Mouse (Mus musculus) ES-E14 (cell line): ENCODE data around the gene Dzip1. TPM values are rescaled to one million over a fixed set of nuclear protein-coding genes. Genes with fewer than 3 reads are reported as not detected.

Source experiments
- DNase-seq: peaks from one replicate; pipeline ENCODE4 v3.0.0-alpha.2; 2013; ENCODE audit warnings: low read depth, low spot score
- H3K27ac ChIP-seq: 2 replicates; pipeline ENCODE4 v1.5.1; 2012; ENCODE audit warnings: low read depth, mild to moderate bottlenecking, low read length, moderate library complexity, mixed read lengths; ENCODE audit not compliant: poor library complexity, insufficient read depth, severe bottlenecking
- H3K36me3 ChIP-seq: 2 replicates; pipeline ENCODE4 v1.6.1; 2012; ENCODE audit warnings: mild to moderate bottlenecking, low read length, moderate library complexity, mixed read lengths; ENCODE audit not compliant: control insufficient read depth, poor library complexity, insufficient read depth, severe bottlenecking
- H3K4me1 ChIP-seq, 2 experiments: fragments of 150-350 bp in 1 of 2; sonication (generic) in 1 of 2; 2 replicates each; pipeline ENCODE4 v1.6.1; 2012; ENCODE audit warnings: low read length in 2 of 2, mild to moderate bottlenecking in 1 of 2, mixed read lengths in 1 of 2; ENCODE audit not compliant: control insufficient read depth in 2 of 2, insufficient read depth in 2 of 2, poor library complexity in 1 of 2
- H3K4me3 ChIP-seq, 2 experiments: fragments of 150-350 bp in 1 of 2; sonication (generic) in 1 of 2; 2 replicates each; pipeline ENCODE4 v1.5.1; 2012; ENCODE audit warnings: low read length in 2 of 2, low read depth in 1 of 2, mild to moderate bottlenecking in 1 of 2, mixed read lengths in 1 of 2; ENCODE audit not compliant: insufficient read depth in 1 of 2, poor library complexity in 1 of 2, severe bottlenecking in 1 of 2
- H3K9ac ChIP-seq: 2 replicates; pipeline ENCODE4 v1.6.1; 2012; ENCODE audit warnings: low read depth, mild to moderate bottlenecking, low read length, mixed read lengths; ENCODE audit not compliant: poor library complexity, insufficient read depth, severe bottlenecking
- H3K9me3 ChIP-seq: fragments of 150-350 bp; sonication (generic); 2 replicates; pipeline ENCODE4 v1.6.1; 2012; ENCODE audit warnings: low read depth, mild to moderate bottlenecking, low read length; ENCODE audit not compliant: control insufficient read depth, insufficient read depth
- CHD2 ChIP-seq: IDR thresholded peaks from 2 replicates; pipeline ENCODE4 v1.6.1; 2014; ENCODE audit warnings: mild to moderate bottlenecking, low read depth, low read length, inconsistent platforms
- HCFC1 ChIP-seq: IDR thresholded peaks from 2 replicates; pipeline ENCODE4 v1.6.1; 2012; ENCODE audit warnings: low read length, inconsistent platforms, borderline replicate concordance; ENCODE audit not compliant: insufficient read depth
- MAFK ChIP-seq: IDR thresholded peaks from 2 replicates; pipeline ENCODE4 v1.6.1; 2014; ENCODE audit warnings: mild to moderate bottlenecking, low read depth, low read length, inconsistent platforms; ENCODE audit not compliant: insufficient read depth
- ZC3H11A ChIP-seq: IDR thresholded peaks from 2 replicates; pipeline ENCODE4 v1.6.1; 2012; ENCODE audit warnings: low read depth, mild to moderate bottlenecking, inconsistent platforms, low read length, borderline replicate concordance
- ZNF384 ChIP-seq: IDR thresholded peaks from 2 replicates; pipeline ENCODE4 v1.6.1; 2012; ENCODE audit warnings: low read depth, low read length, inconsistent platforms
- in situ Hi-C, 2 experiments: fragments of 600-800 bp; cut with MboI; formaldehyde crosslinking; loops; one replicate each; pipeline ENCODE4 v1.15.1; 2025; ENCODE audit warnings: low sequenced_read_pairs in 2 of 2, inconsistent platforms in 1 of 2; ENCODE audit not compliant: unreplicated experiment in 2 of 2
- total RNA-seq: library from RNA; depleted of rRNA; stranded (reverse); fragments of 300-350 nt; gene quantifications from 2 replicates; pipeline ENCODE4 v1.2.3, GENCODE M21; 2012

Dzip1 gene
- total RNA-seq, 1 experiment = 6.8 TPM

DNA sequence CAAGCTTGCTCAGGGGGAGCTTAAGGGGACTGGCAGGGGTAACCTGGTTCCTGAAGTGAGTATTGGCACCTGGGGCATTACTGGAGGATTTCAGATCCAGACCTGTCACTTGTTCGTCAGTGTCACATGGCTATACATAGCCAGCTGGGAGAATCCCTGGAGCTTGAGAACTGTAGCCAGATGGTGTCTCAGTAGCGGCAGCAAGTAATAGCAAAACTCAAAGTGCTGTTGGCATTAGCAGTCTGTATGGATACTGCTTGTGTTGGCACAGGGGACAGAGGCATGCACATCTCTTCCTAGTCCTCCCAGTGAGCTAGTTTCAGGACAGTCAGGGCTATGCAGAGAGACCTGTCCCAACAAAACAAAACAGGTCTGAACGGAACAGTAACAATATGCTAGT lies 32.8 kb upstream of the Dzip1 start:
- DNase-seq = no peak
- H3K36me3 ChIP-seq = peaks cover 8% of the 10 kb centered on the region

DNA sequence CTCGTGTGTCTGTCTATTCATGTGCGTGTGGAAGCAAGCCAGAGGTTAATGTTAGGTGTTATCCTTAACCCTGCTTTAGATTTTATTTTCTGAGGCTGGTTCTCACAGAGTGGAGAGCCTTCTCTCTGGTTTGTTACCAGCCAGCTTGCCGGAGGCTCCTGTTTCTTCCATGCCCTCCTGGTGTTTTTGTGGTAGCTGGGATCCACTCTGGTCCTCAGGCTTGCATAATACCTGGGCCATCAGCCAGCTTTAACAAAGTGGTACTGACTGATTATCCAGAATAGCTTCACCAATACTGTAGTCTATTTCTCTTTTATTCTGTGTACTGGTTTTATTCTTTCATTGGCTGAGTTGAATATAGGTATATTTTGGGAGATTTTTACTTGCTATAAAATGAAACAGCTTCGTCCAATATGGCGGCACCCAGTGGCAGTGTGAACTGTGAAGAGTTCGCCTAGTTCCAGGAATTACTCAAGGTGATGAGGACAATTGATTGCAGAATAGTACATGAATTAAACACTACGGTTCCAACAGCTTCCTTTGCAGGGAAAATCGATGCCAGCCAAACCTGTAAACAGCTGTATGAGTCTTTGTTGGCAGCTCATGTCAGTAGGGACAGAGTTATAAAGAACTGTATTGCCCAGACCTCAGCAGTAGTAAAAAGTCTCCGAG lies 26.8 kb upstream of the Dzip1 start:
- TF ChIP-seq ZC3H11A (no peak), CHD2 (no peak), MAFK (no peak), ZNF384 (no peak)
- no peaks in the 10 kb centered on the region; the same call in 1 of the 2 replicates for H3K36me3 ChIP-seq
- no peak overlapping the region for H3K4me3 ChIP-seq
- 0 out of 4 replicates have a peak, but pooled peaks cover 0 to 2% of the 10 kb centered on the region in 2 experiments for H3K4me1 ChIP-seq
- H3K27ac ChIP-seq = no peak overlapping the region
- no peak for DNase-seq
- H3K9me3 ChIP-seq = no peaks in the 10 kb centered on the region
- in situ Hi-C loops = no loop called here
- H3K9ac ChIP-seq = no peak overlapping the region

More for the DNA sequence above, 32.8 kb upstream of the Dzip1 start:
- no peaks in the 10 kb centered on the region for H3K4me1 ChIP-seq
- H3K4me3 ChIP-seq = no peak overlapping the region
- no peaks in the 10 kb centered on the region for H3K9me3 ChIP-seq
- in situ Hi-C loops = no loop called here
- TF ChIP-seq HCFC1 (no peak), ZC3H11A (no peak), CHD2 (no peak), MAFK (no peak), ZNF384 (no peak)
- H3K9ac ChIP-seq = no peak overlapping the region
- H3K27ac ChIP-seq = no peak overlapping the region

DNA sequence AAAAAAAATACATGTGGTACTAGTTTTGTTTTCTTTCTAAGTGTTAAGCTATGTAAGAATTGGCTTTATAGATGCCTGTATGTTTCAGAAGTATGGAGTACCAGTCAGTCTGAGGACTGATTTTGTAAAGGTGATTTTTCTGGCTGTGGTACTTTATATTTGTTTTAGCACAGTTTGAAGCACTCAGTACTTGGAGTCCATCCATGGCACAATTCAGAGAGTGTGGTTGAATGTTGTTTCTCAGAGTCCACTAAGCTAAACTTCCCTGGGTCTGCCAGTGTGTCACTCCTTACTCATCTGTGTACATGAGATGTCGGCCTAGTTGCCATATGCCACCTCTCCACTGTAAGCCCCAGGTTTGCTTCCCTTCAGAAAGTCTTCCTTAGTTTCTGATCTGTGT lies 23.6 kb upstream of the Dzip1 start:
- Histone ChIP-seq H3K27ac (no peak overlapping the region), H3K4me3 (no peak overlapping the region), H3K9me3 (no peaks in the 10 kb centered on the region), H3K9ac (no peak overlapping the region), H3K4me1 (peaks cover 0 to 6% of the 10 kb centered on the region in 2 experiments; a peak in 1 of 4 replicates), H3K36me3 (no peaks in the 10 kb centered on the region; the same call in 1 of the 2 replicates)
- in situ Hi-C loops = no loop called here
- DNase-seq = no peak
- TF ChIP-seq HCFC1 = no peak
- no peak for TF ChIP-seq CHD2
- TF ChIP-seq ZNF384 = no peak
- TF ChIP-seq ZC3H11A = no peak
- no peak for TF ChIP-seq MAFK

DNA sequence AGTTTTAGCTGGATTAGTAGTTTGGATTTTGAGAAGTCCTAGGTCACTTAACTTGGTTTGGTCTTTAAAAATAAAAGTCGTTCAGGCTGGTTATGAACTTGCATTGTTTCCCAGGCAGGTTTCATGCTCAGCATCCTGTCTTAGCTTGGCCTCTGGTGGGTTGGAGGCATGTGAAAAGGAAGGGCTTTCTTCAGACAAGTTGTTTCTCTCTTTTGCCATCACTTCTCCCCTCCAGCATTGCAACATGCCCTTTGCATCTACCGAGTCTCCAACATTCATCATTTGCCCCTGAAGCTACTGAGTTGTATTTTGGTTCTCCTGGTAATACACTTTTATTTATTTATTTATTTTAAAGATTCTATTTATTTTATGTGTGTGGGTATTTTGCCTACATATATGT lies 19.4 kb upstream of the Dzip1 start:
- no peaks in the 10 kb centered on the region for H3K36me3 ChIP-seq
- in situ Hi-C loops = no loop called here
- H3K4me3 ChIP-seq = no peak overlapping the region
- no peaks in the 10 kb centered on the region for H3K9me3 ChIP-seq
- no peak overlapping the region for H3K9ac ChIP-seq
- DNase-seq = no peak
- no peak overlapping the region for H3K27ac ChIP-seq
- H3K4me1 ChIP-seq = peaks cover 0 to 6% of the 10 kb centered on the region in 2 experiments; a peak in 1 of 4 replicates
- no peak for TF ChIP-seq MAFK
- TF ChIP-seq CHD2 = no peak
- no peak for TF ChIP-seq ZNF384
- TF ChIP-seq ZC3H11A = no peak
- no peak for TF ChIP-seq HCFC1
